Mouse (Mus musculus) thymus, adult 2 months (tissue): ENCODE data around the gene Kat6b. TPM values are rescaled to one million over a fixed set of nuclear protein-coding genes. Genes with fewer than 3 reads are reported as not detected.

ENCODE experiments used
- DNase-seq: peaks from one replicate; pipeline ENCODE4 v3.0.0; 2021
- H3K27ac ChIP-seq: fragments of 200-500 bp; 2 replicates; pipeline ENCODE4 v1.5.1; 2012; ENCODE audit warnings: low read length, control low read depth; ENCODE audit not compliant: control insufficient read depth, insufficient read depth
- H3K27me3 ChIP-seq: fragments of 200-500 bp; 2 replicates; pipeline ENCODE4 v1.6.1; 2012; ENCODE audit warnings: mild to moderate bottlenecking, low read length, moderate library complexity, mixed read lengths; ENCODE audit not compliant: control insufficient read depth, insufficient read depth
- H3K36me3 ChIP-seq: fragments of 200-500 bp; 2 replicates; pipeline ENCODE4 v1.6.1; 2012; ENCODE audit warnings: mild to moderate bottlenecking, low read length, moderate library complexity; ENCODE audit not compliant: control insufficient read depth, insufficient read depth
- H3K4me1 ChIP-seq: fragments of 200-500 bp; replicated peaks from 2 replicates; pipeline ENCODE4 v1.6.1; 2012; ENCODE audit warnings: low read length; ENCODE audit not compliant: control insufficient read depth, insufficient read depth
- H3K4me3 ChIP-seq: fragments of 200-500 bp; 2 replicates; pipeline ENCODE4 v1.5.1; 2012; ENCODE audit warnings: mild to moderate bottlenecking, low read length, control low read depth, moderate library complexity; ENCODE audit not compliant: control insufficient read depth, insufficient read depth
- CTCF ChIP-seq: fragments of 200-500 bp; IDR thresholded peaks from 2 replicates; pipeline ENCODE4 v1.5.1; 2012; ENCODE audit warnings: mild to moderate bottlenecking, control low read depth, low read length, moderate library complexity, borderline replicate concordance; ENCODE audit not compliant: control insufficient read depth, poor library complexity, insufficient read depth; ENCODE audit errors: extremely low read depth
- POLR2A ChIP-seq: fragments of 200-500 bp; IDR thresholded peaks from 2 replicates; pipeline ENCODE4 v1.6.1; 2012; ENCODE audit warnings: mild to moderate bottlenecking, low read length, control low read depth, moderate library complexity; ENCODE audit not compliant: control insufficient read depth, poor library complexity, insufficient read depth; ENCODE audit errors: extremely low read depth
- WGBS: fragments of 180-500 bp; shearing (Covaris S2); methylation state at CpG from one replicate; pipeline ENCODE4 v1.1.7; 2018; 5-methylcytosine and 5-hydroxymethylcytosine counted together
- polyA plus RNA-seq: library from polyadenylated mRNA; depleted of rRNA; stranded (reverse); fragments of >200 nt; gene quantifications from 2 replicates; pipeline ENCODE4 v1.2.3, GENCODE M21; 2012

Gene Kat6b
- polyA plus RNA-seq, 1 experiment, result 16.6 TPM

DNA sequence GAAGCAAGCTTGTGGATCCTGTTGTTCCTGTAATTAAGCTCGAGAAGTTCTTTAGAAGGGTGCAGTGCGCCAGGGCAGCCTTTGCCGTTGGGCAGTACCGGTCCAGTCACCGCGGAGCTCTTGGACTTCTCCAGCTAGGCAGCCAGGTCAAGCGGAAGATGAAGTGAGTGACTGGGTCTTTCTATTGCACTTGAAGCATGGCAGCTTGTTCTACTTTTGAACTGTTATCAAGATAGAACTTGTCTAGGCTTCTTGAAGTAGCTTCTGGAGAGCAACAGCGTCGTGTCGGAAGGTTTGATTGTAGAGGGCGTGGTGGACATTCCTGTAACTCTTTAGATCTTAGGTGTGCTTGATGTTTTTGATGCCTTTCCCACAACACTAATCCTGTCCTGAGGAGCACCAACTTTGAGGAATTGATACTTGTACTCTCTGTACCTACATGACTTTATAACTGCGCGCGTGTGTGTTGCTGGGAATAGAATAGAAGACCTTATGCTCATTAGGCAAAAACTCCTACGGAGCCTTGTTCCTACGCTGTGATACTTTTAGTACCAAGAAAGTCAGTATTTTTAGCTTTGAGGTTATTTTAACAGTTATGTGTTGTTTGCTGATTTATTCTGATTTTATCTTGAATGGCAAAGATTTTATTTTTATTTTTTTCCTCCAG lies 41.2 kb downstream of the Kat6b start:
- no peak for DNase-seq
- H3K27ac ChIP-seq, result no peak overlapping the region
- WGBS, result 85% methylated on average over 16 of the region's 16 CpGs

GRCm38 (mm10) chr14:21523234-21523633 lies 42.0 kb downstream of the Kat6b start:
- DNase-seq, result peak; percentile 48
- H3K27ac ChIP-seq, result no peak overlapping the region
- no peaks in the 10 kb centered on the region for H3K27me3 ChIP-seq
- 37% methylated on average over 9 of the region's 9 CpGs for WGBS
- TF ChIP-seq POLR2A, result no peak
- TF ChIP-seq CTCF, result 0 out of 2 replicates have a peak, but pooled peaks have one; percentile 15
- peaks cover 13% of the 10 kb centered on the region for H3K4me1 ChIP-seq
- 0 out of 2 replicates have a peak, but pooled peaks cover 3% of the 10 kb centered on the region for H3K36me3 ChIP-seq
- no peak overlapping the region for H3K4me3 ChIP-seq

More for the DNA sequence above, 41.2 kb downstream of the Kat6b start:
- H3K4me3 ChIP-seq, result no peak overlapping the region
- peaks cover 13% of the 10 kb centered on the region for H3K4me1 ChIP-seq
- no peaks in the 10 kb centered on the region for H3K27me3 ChIP-seq
- no peak for TF ChIP-seq CTCF
- TF ChIP-seq POLR2A, result no peak
- H3K36me3 ChIP-seq, result peaks cover 5% of the 10 kb centered on the region

- no peak for TF ChIP-seq CTCF
- no peak for TF ChIP-seq POLR2A
- H3K4me3 ChIP-seq, result no peak overlapping the region
- DNase-seq, result no peak
- H3K4me1 ChIP-seq, result peaks cover 13% of the 10 kb centered on the region
- H3K27me3 ChIP-seq, result no peaks in the 10 kb centered on the region
- 89% methylated on average over 3 of the region's 3 CpGs for WGBS
- no peak overlapping the region for H3K27ac ChIP-seq
- H3K36me3 ChIP-seq, result no peaks in the 10 kb centered on the region
Observed at GRCm38 (mm10) chr14:21523851-21524441, 42.7 kb downstream of the Kat6b start.

- Histone ChIP-seq H3K36me3 (no peaks in the 10 kb centered on the region), H3K4me1 (peaks cover 13% of the 10 kb centered on the region), H3K4me3 (no peak overlapping the region), H3K27ac (no peak overlapping the region), H3K27me3 (no peaks in the 10 kb centered on the region)
- TF ChIP-seq POLR2A (no peak), CTCF (no peak)
- peak; percentile 11 for DNase-seq
- 18% methylated on average over 4 of the region's 4 CpGs for WGBS
Observed at GRCm38 (mm10) chr14:21525674-21526073, 44.4 kb downstream of the Kat6b start.

- no peaks in the 10 kb centered on the region for H3K27me3 ChIP-seq
- no peak overlapping the region for H3K27ac ChIP-seq
- no peak for DNase-seq
- TF ChIP-seq POLR2A (no peak), CTCF (no peak)
- WGBS, result 96% methylated on average over 4 of the region's 4 CpGs
- 0 out of 2 replicates have a peak, but pooled peaks cover 3% of the 10 kb centered on the region for H3K36me3 ChIP-seq
- no peak overlapping the region for H3K4me3 ChIP-seq
- peaks cover 8% of the 10 kb centered on the region for H3K4me1 ChIP-seq
Observed at GRCm38 (mm10) chr14:21533566-21533965, 52.3 kb downstream of the Kat6b start.

DNA sequence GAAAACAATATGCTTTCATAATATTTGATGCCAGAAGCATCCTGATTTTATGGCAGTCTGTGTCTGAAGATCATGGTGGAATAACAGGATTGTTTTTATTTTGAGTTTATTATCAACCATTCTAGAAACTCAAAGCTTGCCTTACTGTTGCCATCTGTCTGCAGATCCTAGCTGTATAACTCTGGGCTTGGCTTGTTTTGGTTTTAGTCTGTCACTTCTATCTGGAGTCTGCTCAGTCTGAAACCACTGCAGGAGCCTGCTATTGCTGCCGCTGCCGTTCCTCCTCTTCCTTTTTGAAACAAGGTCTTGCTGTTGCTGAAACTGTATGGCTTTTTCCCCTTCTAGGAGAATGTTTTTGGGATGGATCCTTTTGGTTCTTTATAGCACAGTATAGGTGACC lies 52.8 kb downstream of the Kat6b start:
- H3K27ac ChIP-seq, result no peak overlapping the region
- WGBS, result 79% methylated on average over 2 of the region's 2 CpGs
- TF ChIP-seq CTCF (no peak), POLR2A (no peak)
- H3K4me1 ChIP-seq, result peaks cover 8% of the 10 kb centered on the region
- no peak for DNase-seq
- no peaks in the 10 kb centered on the region for H3K27me3 ChIP-seq
- no peak overlapping the region for H3K4me3 ChIP-seq
- 0 out of 2 replicates have a peak, but pooled peaks cover 3% of the 10 kb centered on the region for H3K36me3 ChIP-seq
